Mouse (Mus musculus): ENCODE data around the gene Pgrmc1. TPM values are rescaled to one million over a fixed set of nuclear protein-coding genes. Genes with fewer than 3 reads are reported as not detected.

Pgrmc1 gene
- polyA plus RNA-seq (2014; fragmentation: Illumina TruSeq; extraction: RNeasy Lipid Tissue Mini Kit (QIAGEN cat#74804); ENCODE audit: low replicate concordance) = 1,246 TPM

DNA sequence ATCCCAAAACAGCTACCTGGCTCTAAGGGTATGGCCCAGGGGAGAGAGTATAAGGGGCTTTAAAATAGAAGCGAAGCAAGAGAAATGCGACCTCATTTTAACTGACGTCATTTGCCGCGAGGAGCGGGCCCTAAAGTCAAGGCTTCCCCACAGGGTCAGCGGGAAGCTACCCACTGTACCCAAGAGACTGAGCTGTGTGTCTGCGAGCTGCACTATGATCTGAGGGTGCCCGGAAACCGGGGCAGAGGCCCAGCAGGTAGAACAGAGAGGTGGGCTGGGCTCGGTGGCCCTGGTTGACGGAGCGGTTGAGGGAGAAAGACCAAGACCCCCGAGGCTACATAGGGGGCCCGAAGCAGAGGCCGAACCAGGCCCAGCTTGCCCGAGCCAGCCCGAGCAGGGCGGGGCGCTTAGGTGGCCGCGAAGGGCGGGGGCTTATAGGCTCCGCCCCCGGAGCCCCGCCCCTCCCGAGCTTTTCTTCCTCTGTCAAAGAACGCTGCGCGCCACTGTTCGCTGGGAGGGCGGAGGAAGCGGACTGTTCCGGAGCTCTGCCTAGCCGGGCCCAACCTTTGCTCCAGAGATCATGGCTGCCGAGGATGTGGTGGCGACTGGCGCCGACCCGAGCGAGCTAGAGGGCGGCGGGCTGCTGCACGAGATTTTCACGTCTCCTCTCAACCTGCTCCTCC, at the start of gene Pgrmc1:
Gene Pgrmc1 (plus strand): TSS at position 500 of the 683 bp plus-strand sequence.

DNA sequence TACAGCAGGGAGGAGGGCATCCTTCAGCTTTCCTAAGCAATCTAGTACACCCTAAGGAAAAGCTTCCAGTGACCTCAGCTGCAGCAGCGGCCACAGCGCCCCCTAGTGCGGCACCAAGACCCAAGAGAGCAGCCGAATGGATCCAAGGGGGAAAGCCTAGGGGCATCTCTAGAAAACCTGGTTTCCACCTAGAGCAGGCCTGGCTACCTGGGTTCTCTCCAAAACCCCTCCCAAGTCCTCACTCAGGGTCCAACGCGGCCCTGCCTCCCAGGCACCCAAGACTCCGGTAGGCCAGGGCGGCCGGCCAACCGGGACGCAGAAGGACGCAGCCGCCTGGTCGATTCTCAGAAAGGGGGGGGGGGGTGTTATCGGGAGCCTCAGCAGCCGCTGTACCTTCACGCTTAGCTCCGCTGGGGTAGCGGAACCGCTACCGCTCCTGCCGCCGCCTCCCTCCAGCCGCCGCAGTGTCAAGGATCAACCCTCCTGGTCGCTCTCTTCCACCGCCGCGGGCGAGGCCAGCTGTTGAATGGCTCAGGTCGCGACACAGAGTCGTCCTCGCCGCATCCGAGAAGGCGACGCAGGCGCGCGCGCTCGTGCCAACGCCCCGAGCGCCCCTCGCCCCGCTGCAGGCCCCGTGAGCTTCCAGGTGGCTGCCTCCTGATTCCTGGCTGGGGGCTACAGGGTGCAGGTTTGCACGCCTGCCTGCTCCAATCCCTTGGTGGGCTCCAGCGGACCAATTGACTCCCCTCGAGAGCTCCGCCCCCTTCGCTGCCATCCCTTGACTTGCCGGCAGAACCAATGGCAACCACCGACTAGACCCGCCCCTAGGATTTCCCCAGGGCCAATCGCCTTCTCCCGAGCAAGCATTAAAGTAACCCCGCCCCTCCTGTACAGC, 46.9 kb downstream of the Pgrmc1 start, which contains the start of gene Akap17b:
Gene Akap17b (minus strand): TSS at position 739 of the 895 bp plus-strand sequence.

Other genes starting within 250 kb of the Pgrmc1 start
- gene Gm6268, start 196.9 kb upstream of the Pgrmc1 start, polyA plus RNA-seq (2014; fragmentation: Illumina TruSeq; extraction: RNeasy Lipid Tissue Mini Kit (QIAGEN cat#74804); ENCODE audit: low replicate concordance) = not detected
- gene Gm14569, start 106.4 kb upstream of the Pgrmc1 start, polyA plus RNA-seq (2014; fragmentation: Illumina TruSeq; extraction: RNeasy Lipid Tissue Mini Kit (QIAGEN cat#74804); ENCODE audit: low replicate concordance) = not detected
- gene Akap17b, start 47.2 kb downstream of the Pgrmc1 start, polyA plus RNA-seq (2014; fragmentation: Illumina TruSeq; extraction: RNeasy Lipid Tissue Mini Kit (QIAGEN cat#74804); ENCODE audit: low replicate concordance) = 6.0 TPM
- 0.59 TPM for gene Slc25a43, start 145.5 kb downstream of the Pgrmc1 start, polyA plus RNA-seq (2014; fragmentation: Illumina TruSeq; extraction: RNeasy Lipid Tissue Mini Kit (QIAGEN cat#74804); ENCODE audit: low replicate concordance)
- gene Slc25a5, start 197.4 kb downstream of the Pgrmc1 start, polyA plus RNA-seq (2014; fragmentation: Illumina TruSeq; extraction: RNeasy Lipid Tissue Mini Kit (QIAGEN cat#74804); ENCODE audit: low replicate concordance) = 2,416 TPM